Mouse (Mus musculus) urinary bladder, postnatal 14 days (tissue): ENCODE measurements around the gene Zfp462.

Source experiments
- DNase-seq: peaks from one replicate; pipeline ENCODE4 v3.0.0; 2021; ENCODE audit warnings: low spot score

Zfp462 gene

GRCm38 (mm10) chr4:55047266-55047665 is 102.4 kb downstream of the Zfp462 start:
- DNase-seq: peak; percentile 14

DNA sequence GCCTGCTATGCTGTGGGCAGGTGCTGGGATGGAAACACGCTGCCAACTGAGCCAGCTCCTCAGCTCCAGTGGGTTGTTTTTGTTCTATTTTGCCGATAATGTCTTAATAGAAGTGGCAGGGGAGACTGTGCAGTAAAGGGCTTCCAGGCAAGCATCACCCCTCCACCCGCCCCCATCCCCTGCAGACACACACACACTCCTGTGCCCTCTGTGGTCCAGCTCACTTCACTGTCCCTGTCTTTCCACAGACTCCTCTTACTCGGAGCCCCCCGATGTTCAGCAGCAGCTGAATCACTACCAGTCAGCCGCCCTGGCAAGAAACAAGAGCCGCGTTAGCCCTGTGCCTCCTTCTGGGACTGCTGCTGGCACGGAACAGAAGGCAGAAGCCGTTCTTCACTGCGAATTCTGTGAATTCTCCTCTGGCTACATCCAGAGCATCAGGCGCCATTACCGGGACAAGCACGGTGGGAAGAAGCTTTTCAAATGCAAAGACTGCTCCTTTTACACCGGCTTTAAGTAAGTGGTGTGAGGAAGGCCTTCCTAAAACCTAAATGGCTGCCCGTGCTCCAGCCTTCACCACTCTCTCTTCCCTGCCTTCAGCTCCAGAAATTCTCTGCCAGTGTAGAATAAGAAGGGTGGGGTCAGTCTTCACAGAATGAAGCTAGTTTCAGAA is 105.2 kb downstream of the Zfp462 start:
- no peak for DNase-seq

- DNase-seq: no peak
These were observed 106.5 kb downstream of the Zfp462 start for GRCm38 (mm10) chr4:55051345-55051744.

DNA sequence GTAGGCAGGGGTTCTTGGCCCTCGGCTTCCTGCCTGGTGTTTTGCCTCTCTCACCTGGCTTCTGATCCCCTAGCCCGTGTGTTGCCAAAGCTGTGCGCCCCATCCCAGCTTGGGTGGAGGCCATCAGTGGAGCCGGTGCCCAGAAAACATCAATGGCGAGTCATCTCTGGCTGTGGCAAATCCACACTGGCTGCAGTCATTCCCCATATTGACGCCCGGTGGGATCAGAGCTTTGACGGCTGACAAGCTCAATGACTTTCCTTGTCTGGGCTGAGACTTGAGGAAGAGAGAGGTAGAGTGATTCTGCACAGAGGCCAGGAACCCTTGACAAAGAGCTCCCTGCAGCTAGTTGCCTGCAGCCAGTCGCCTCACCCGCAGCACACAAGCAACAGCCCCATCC is 107.8 kb downstream of the Zfp462 start:
- DNase-seq: no peak

DNA sequence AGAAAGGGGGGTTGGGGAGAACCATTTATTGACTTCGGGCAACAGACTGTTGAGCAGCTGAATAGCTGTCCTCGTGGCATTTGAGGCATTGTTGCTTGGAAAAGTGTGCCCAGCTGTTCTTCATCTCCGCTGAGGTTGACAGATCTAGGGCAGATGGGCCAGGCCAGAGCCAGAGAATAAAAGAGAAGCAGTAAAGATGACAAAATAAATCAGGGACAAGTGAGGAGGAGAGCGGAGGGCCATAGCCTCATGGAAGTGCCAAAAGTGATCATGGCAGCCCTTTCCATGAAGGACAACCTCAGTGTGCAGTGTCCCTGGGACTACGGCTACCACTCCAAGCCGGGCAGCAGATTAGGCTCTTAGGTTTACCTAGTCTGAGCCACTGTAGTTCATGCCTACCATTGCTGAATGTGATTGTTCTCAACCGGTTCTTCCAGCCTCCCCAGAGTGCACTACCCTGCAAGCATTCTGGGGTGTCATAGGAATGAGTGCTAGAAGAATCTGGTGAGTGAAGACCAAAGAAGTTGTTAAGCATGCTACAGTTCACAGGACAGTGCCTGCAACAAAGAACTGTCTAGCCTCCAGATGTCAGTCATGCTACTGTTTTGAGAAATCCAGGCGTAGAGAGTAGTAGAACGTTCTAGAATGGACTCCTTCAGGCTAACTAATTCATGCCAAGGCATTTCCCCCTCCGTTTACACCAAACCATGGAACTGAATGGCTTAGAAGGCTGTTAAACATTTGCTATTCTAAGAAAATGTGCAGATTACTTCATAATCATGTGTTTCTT is 113.0 kb downstream of the Zfp462 start:
- peak; percentile 24 for DNase-seq

GRCm38 (mm10) chr4:55058901-55059300 is 114.1 kb downstream of the Zfp462 start:
- no peak for DNase-seq

GRCm38 (mm10) chr4:55066341-55067170 is 121.7 kb downstream of the Zfp462 start:
- DNase-seq: no peak

GRCm38 (mm10) chr4:55071535-55071934 is 126.7 kb downstream of the Zfp462 start:
- no peak for DNase-seq

DNA sequence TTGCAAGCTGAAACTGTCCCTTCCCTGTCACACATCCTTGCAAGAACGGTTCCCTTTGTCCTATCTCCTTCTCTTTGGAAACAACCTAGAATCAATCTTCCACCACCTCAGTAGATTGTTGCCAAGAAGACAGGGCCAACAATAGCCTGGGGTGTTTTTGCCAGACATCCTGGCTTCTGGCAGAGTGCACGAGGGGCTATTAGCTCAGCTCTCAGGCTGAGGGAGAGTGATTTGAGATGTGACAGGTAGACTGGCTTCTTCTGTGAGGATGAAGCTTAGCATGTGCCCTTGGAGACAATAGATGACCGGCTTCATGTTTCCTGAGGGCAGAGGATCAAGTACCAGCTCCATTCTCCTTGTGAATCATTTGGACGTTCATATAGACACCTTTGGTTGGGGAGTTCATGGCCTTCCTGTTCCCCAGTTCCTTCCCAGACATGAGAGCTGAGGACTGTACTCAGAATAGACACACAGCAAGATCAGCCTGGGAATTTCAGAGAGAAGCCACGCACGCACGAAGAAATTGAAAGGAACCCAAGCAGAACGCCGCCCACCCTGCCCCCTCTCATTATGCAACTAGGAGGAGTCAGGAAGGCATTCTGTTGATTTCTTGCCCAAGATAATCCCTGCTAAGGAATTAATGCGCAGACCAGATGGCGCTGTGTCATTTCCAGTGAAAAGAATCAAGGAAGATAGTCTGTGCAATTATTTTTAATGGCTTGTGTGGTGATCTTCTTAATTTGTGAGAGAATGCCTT is 132.5 kb downstream of the Zfp462 start:
- DNase-seq: peak; percentile 13

DNA sequence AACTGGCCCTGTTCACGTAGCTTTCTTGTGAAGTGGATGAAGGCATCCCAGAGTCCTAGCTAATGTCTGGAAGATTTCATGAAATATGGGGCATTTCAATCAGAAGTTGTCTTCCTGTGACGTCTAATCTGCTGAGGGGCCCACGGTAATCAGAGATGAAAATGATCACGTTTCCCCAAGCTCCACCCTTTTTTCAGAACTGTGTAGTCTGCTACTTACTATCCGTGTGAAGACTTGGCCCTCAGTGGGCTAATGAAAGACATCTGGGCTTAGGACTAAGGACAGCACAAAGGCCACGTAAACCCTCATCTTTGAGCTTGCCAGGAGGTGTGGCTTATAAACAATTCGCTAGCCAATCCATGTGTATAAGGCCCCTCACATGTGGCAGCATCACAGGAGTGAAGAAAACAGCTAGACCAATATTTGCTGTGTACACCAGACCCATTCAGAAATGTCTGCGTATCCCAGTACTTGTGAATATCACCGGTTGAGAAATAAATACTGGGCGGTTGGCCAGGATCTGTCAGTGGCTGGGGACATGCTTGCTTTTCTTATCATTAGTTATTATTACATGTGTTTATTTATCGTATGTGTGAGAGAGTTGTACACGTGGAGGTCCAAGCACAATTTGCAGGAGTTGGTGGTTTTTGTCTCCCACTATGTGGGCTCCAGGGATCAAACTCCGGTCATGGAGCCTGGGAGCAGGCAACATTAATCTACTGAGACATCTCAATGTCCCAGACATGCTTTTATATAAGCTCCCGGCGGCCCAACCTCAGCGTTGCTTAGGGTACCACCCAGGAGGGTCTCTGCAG is 133.3 kb downstream of the Zfp462 start:
- peak; percentile 16 for DNase-seq

- no peak for DNase-seq
These were observed 134.2 kb downstream of the Zfp462 start for GRCm38 (mm10) chr4:55079056-55079455.

- no peak for DNase-seq
These were observed 139.3 kb downstream of the Zfp462 start for GRCm38 (mm10) chr4:55084080-55084688.

GRCm38 (mm10) chr4:55088153-55088552 is 143.3 kb downstream of the Zfp462 start:
- no peak for DNase-seq

DNA sequence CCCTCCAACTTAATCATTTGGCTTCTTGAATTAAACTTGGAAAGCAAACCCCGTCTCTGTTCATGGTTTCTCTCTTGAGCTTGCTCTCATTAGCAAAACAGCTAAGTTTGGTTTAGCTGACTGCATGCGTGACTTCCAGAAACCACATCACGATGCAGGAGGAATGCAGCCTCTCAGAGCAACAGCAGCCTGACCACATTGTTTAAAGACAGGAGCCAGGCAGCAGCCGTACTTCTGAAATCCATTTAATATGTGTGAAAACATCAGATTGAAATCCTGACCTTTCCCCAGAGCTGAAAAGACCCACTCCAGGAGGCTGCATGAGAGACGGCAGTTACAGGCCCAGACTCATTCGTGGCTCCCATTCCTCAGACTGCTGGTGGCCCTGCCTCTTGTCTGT is 144.1 kb downstream of the Zfp462 start:
- no peak for DNase-seq

GRCm38 (mm10) chr4:55097157-55097556 is 152.3 kb downstream of the Zfp462 start:
- no peak for DNase-seq

DNA sequence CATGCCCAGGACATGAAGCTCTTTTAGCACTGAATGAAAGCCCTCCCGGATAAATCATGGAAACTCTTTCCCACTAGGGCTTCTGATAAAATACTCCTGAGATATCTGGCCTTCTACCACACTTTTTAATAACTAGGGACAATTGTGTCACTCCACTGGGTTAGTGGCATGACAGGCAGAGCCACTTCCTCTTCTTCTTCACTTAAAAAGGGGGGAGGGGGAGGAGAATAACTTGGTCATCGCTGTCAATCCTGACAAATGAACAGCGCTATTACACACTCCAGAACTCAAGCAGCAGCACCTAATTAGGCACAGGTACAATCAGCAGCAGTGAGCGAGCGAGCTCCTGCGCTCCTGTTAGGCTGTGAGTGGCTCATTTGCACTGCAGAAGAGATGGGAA is 153.5 kb downstream of the Zfp462 start:
- DNase-seq: no peak

DNA sequence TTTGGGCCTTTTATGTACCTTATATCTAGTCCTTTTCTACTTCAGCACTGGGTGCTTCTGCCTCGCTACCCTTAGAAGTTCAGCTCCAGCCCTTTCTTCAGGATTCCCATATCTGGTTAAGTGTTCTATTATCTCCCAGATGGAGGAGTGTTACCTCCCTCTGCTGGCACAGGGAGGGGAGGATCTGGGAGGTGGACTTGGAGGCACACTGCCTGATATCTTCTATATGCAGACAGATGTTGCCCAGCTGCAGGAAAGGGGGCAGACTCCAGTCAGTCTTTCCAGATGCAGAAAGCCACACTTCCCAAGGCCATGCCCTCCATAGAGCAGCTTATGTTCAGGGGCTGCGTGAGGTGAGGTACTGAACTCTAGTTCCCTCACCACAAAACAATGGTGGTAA is 156.0 kb downstream of the Zfp462 start:
- DNase-seq: no peak

DNA sequence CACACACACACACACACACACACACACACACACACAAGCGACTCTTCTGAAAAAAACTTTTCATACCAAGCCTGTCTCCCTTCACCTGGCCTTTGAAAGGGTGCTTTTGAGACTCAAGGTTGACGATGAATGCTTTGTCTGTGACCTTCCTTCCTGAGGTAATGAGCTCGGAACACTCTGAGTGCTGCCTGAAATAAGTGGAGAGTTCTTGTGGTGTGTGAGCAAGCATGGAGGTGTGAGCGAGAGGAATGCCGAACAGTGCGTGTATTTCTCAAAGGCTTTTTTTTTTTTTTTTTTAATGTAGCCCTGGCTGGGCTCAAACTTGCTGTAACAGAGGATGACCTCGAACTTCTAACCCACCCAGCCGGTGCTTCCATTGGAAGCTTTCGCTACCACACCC is 156.8 kb downstream of the Zfp462 start:
- DNase-seq: no peak

GRCm38 (mm10) chr4:55102382-55102781 is 157.5 kb downstream of the Zfp462 start:
- DNase-seq: no peak

GRCm38 (mm10) chr4:55103575-55103974 is 158.7 kb downstream of the Zfp462 start:
- no peak for DNase-seq
